Mouse (Mus musculus) adrenal gland, postnatal 14 days (tissue): Measurements from ENCODE around the gene Ndufv1. TPM values are rescaled to one million over a fixed set of nuclear protein-coding genes. Genes with fewer than 3 reads are reported as not detected.
A peak's percentile ranks its signal among the peaks of the same experiment; 100 is the strongest.
"Not testable (repeated sequence)": the region's sequence is repeated elsewhere in the genome, so short reads cannot be mapped to it uniquely, and the experiment has no call there.

Experiments used
- DNase-seq: peaks from one replicate; pipeline ENCODE4 v3.0.0; 2021; ENCODE audit warnings: mixed read lengths
- total RNA-seq: library from RNA; stranded (reverse); gene quantifications from 2 replicates; pipeline ENCODE4 v1.2.3, GENCODE M21; 2021

The Ndufv1 gene
- total RNA-seq, 1 experiment from 2014 or later = 604 TPM

GRCm38 (mm10) chr19:3972229-3972628 lies 40.4 kb downstream of the Ndufv1 start, which contains the start of gene Aldh3b2:
Aldh3b2 (plus strand) TSS chr19:3972328.
- peak; percentile 21 for DNase-seq

GRCm38 (mm10) chr19:3967258-3967657 lies 45.3 kb downstream of the Ndufv1 start:
- no peak for DNase-seq

- no peak for DNase-seq
These were observed 46.1 kb downstream of the Ndufv1 start for GRCm38 (mm10) chr19:3966330-3967075.

- no peak for DNase-seq
These were observed 48.6 kb downstream of the Ndufv1 start for GRCm38 (mm10) chr19:3964030-3964429.

- DNase-seq = peak; percentile 66
These were observed 50.1 kb downstream of the Ndufv1 start for GRCm38 (mm10) chr19:3962469-3962868.

- DNase-seq = not testable (repeated sequence)
These were observed 50.8 kb downstream of the Ndufv1 start for GRCm38 (mm10) chr19:3961805-3962204.

- DNase-seq = no peak
These were observed 52.4 kb downstream of the Ndufv1 start for GRCm38 (mm10) chr19:3960211-3960610.

- DNase-seq = peak; percentile 51
These were observed 53.6 kb downstream of the Ndufv1 start for GRCm38 (mm10) chr19:3959030-3959429.

GRCm38 (mm10) chr19:3958470-3958869 lies 54.1 kb downstream of the Ndufv1 start, which contains the start of gene Aldh3b3:
Aldh3b3 (plus strand) TSS chr19:3958645.
- DNase-seq = peak; percentile 53

Other genes starting within 250 kb of the Ndufv1 start
- gene Kmt5b, start 245.4 kb downstream of the Ndufv1 start, total RNA-seq = 63.2 and 63.9 TPM in 2 replicates
- 52.0 and 82.2 TPM in 2 replicates for gene Chka, start 161.0 kb downstream of the Ndufv1 start, total RNA-seq
- gene Tcirg1, start 105.7 kb downstream of the Ndufv1 start, total RNA-seq = 44.3 and 48.8 TPM in 2 replicates
- 440 and 447 TPM in 2 replicates for gene Ndufs8, start 100.0 kb downstream of the Ndufv1 start, total RNA-seq
- gene Aldh3b1, start 83.0 kb downstream of the Ndufv1 start, total RNA-seq = 57.8 and 73.4 TPM in 2 replicates
- 35.4 and 48.9 TPM in 2 replicates for gene Unc93b1, start 77.6 kb downstream of the Ndufv1 start, total RNA-seq
- 0.41 and 0.44 TPM in 2 replicates for gene Aldh3b3, start 54.2 kb downstream of the Ndufv1 start, total RNA-seq
- gene Aldh3b2, start 40.5 kb downstream of the Ndufv1 start, total RNA-seq = 7.6 and 11.6 TPM in 2 replicates
- 25.7 and 31.1 TPM in 2 replicates for gene Acy3, start 26.2 kb downstream of the Ndufv1 start, total RNA-seq
- gene Tbx10, start 20.1 kb downstream of the Ndufv1 start, total RNA-seq = not detected in 2 replicates
- 41.1 and 49.2 TPM in 2 replicates for gene Nudt8, start 12.2 kb downstream of the Ndufv1 start, total RNA-seq
- 0.89 and 1.7 TPM in 2 replicates for gene Gm49405, start 12.2 kb downstream of the Ndufv1 start, total RNA-seq
- 1.6 and 2.8 TPM in 2 replicates for gene Doc2g, start 9.5 kb downstream of the Ndufv1 start, total RNA-seq
- 289 and 329 TPM in 2 replicates for gene Gstp1, start 25.2 kb upstream of the Ndufv1 start, total RNA-seq
- gene Gstp2, start 33.2 kb upstream of the Ndufv1 start, total RNA-seq = 62.4 and 76.7 TPM in 2 replicates
- gene Gstp3, start 46.8 kb upstream of the Ndufv1 start, total RNA-seq = 4.5 and 58.0 TPM in 2 replicates
- gene Cabp2, start 68.8 kb upstream of the Ndufv1 start, total RNA-seq = not detected in 2 replicates
- gene Cdk2ap2, start 84.4 kb upstream of the Ndufv1 start, total RNA-seq = 78.4 and 97.1 TPM in 2 replicates
- 95.1 and 116 TPM in 2 replicates for gene Pitpnm1, start 87.2 kb upstream of the Ndufv1 start, total RNA-seq
- gene Aip, start 113.1 kb upstream of the Ndufv1 start, total RNA-seq = 81.3 and 94.1 TPM in 2 replicates
- gene Gpr152, start 127.0 kb upstream of the Ndufv1 start, total RNA-seq = 0.08 TPM in 1 of 2 replicates, not detected in the other
- 1.7 and 2.4 TPM in 2 replicates for gene Cabp4, start 131.2 kb upstream of the Ndufv1 start, total RNA-seq
- 183 and 193 TPM in 2 replicates for gene Coro1b, start 135.8 kb upstream of the Ndufv1 start, total RNA-seq
- gene Ptprcap, start 140.8 kb upstream of the Ndufv1 start, total RNA-seq = 4.4 and 27.5 TPM in 2 replicates
- 29.1 and 34.4 TPM in 2 replicates for gene Rps6kb2, start 150.5 kb upstream of the Ndufv1 start, total RNA-seq
- 2.6 and 4.1 TPM in 2 replicates for gene Carns1, start 162.7 kb upstream of the Ndufv1 start, total RNA-seq
- 1.9 and 15.1 TPM in 2 replicates for gene Tbc1d10c, start 178.5 kb upstream of the Ndufv1 start, total RNA-seq
- gene Ppp1ca, start 179.3 kb upstream of the Ndufv1 start, total RNA-seq = 369 and 402 TPM in 2 replicates
- gene Rad9a, start 188.9 kb upstream of the Ndufv1 start, total RNA-seq = 8.2 and 10.7 TPM in 2 replicates
- 10.8 and 16.3 TPM in 2 replicates for gene Clcf1, start 201.4 kb upstream of the Ndufv1 start, total RNA-seq
- gene AC109138.7, start 201.6 kb upstream of the Ndufv1 start, total RNA-seq = not detected in 2 replicates
- 43.3 and 57.9 TPM in 2 replicates for gene Pold4, start 219.1 kb upstream of the Ndufv1 start, total RNA-seq